Mouse (Mus musculus): ENCODE measurements at regions not wholly inside any gene's neighbourhood (a gene's known extent, or its start where the extent isn't known, plus 50 kb on each side); places are given as distances from the start of the nearest gene placed in this dataset.

GRCm38 (mm10) chr13:28669832-28670585, 283.5 kb downstream of the Sox4 start:
- TF ChIP-seq POLR2A (IDR thresholded peaks at IDR 0.05; ENCODE audit: extremely low read depth, insufficient read depth, low read length): no peak
- TF ChIP-seq CTCF (IDR thresholded peaks at IDR 0.05; ENCODE audit: extremely low read depth, insufficient read depth, low read length): no peak

All from cortical plate, adult 2 months (tissue).